Mouse (Mus musculus) G1E (cell line): ENCODE measurements around the gene Tmed10.

Experiments
- CTCF ChIP-seq: IDR thresholded peaks from 2 replicates; pipeline ENCODE4 v1.5.1; 2012; ENCODE audit warnings: low read depth, low read length, inconsistent platforms, mixed read lengths
- TAL1 ChIP-seq: conservative IDR thresholded peaks from 2 replicates; pipeline ENCODE4 v1.6.1; 2012; ENCODE audit warnings: low read depth, low read length, inconsistent platforms, mixed read lengths

DNA sequence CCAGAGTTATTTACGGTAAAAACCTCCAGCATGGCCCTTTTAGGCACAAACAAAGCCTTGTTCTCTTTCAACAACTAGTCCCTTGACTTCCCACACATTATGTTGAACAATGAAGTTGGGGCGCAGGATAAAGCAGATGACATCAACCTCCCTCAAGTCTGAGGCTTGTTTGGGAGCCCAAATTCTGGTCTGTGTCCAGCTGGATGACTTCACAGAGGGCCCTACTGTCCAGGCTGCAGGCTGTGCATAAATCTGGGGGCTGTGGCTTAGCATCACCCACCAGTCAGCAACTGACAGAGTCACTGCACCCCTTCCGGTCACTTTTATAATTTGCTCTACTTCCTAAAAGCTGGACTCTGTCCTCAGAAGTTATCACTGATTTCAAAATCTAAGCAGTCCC, 8.4 kb downstream of the Tmed10 start:
- TF ChIP-seq CTCF (no peak), TAL1 (no peak)
